Mouse (Mus musculus) neural tube, embryonic 10.5 days (tissue): ENCODE results near the gene Dlgap4.

ENCODE experiments used
- DNase-seq: peaks from one replicate; pipeline ENCODE4 v3.0.0-alpha.2; 2017; ENCODE audit warnings: low spot score; ENCODE audit errors: extremely low spot score

Dlgap4 gene

DNA sequence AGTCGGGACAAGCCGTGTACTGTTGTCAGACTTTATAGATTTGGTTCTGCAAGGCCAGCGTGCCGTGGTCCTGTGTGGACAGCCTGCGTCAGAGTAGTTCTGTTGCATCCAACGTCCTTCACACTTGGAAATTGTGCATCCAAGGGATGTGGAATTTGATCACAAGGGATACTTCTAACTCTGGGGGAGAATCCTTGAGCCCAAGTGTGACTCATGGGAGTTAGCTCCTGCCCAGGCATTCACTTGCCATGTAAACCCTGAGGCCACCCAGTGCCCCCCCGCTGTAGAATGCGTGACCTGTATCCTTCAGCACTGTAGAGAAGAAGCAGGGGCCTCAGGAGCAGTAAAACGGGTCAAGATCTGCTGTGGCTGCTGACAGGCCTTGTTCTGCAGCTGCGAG lies 44.7 kb downstream of the Dlgap4 start:
- DNase-seq, result no peak

GRCm38 (mm10) chr2:156658751-156659150 lies 45.2 kb downstream of the Dlgap4 start:
- no peak for DNase-seq

DNA sequence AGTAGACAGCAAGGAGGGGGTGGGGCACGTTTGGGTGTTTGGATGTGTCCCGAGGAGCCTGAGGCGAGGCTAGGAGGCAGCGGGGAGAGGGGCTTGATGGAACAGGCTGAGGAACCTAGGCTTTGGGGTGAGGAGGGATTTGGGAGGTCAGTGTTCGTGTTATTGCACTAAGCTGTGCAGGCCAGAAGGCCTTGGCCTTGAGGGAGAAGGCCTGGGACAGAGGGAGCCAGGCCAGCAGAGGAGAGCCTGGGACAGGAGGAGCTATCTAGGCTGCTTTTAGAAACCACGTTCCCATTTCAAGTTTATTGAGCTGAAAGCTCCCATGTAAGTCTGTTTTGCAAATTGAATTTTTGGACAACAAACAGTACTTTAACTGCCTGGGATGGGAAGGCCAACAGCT lies 46.5 kb downstream of the Dlgap4 start:
- DNase-seq, result no peak

DNA sequence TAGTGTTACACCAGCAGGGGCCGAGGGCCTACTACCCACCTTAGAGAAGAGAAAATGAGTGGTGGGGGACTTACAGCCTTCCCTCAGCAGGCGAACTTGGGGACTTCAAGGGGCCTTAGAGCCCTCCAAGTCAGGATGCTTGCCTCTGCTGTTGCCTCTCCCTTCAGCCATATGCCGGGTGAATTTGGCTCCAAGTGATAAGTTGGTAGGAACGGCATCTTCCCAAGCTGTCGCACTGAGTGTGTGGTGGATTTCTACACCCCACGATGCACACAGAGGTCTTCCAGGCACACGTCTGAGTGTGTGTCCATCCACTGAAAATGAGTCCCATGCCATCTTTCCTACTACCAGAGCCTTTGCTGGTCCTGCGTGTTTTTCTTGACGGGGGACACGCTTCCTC lies 49.7 kb downstream of the Dlgap4 start:
- no peak for DNase-seq

- no peak for DNase-seq
Measured at GRCm38 (mm10) chr2:156664407-156664806, 50.9 kb downstream of the Dlgap4 start.

GRCm38 (mm10) chr2:156664993-156665518 lies 51.6 kb downstream of the Dlgap4 start:
- no peak for DNase-seq

DNA sequence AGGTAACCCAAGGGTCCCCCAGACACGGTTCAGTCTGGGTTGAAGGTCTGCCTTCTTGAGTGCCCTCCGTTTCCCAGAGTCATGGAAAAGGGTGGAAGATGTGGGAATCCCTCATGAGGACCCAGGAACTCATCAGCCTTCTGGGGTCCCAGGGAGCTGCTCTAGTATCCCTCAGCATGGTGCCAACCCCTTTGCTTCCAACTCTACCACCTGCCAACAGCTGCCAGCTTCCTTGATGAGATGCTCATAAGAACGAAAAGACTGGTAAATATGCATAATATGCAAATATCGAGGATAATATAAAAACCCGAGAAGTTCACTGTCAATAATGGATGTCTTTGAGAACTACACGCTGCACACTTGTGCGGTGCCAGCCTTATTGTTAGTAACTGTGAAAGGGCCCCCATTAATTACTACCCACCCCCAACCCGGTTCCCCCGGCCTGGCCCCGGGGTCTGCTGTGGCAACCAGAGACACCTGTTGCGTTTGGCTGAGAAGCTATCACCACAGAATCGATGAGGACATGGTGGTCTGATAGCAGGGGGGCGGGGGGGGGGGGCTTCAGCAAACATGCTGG lies 52.2 kb downstream of the Dlgap4 start:
- no peak for DNase-seq

GRCm38 (mm10) chr2:156666231-156666630 lies 52.7 kb downstream of the Dlgap4 start:
- no peak for DNase-seq

DNA sequence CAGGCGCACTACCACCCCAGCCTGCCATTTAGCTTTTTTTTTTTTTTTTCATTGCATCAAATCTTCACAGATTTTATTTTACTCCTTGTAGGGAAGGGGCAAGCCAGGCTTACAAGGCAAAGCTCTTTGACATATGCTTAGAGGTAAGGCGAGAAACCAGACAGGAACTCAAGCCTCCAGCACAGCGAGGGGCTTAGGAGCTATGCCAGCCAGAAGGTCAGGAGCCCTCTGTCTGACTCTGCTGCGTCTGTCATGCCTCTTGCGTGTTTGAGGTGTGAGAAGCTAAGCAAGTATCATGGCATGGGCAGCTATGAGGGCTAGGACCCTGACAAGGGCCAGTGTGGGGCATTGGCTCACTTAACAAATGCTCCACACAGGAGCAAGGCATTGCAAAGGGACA lies 53.8 kb downstream of the Dlgap4 start:
- DNase-seq, result no peak

DNA sequence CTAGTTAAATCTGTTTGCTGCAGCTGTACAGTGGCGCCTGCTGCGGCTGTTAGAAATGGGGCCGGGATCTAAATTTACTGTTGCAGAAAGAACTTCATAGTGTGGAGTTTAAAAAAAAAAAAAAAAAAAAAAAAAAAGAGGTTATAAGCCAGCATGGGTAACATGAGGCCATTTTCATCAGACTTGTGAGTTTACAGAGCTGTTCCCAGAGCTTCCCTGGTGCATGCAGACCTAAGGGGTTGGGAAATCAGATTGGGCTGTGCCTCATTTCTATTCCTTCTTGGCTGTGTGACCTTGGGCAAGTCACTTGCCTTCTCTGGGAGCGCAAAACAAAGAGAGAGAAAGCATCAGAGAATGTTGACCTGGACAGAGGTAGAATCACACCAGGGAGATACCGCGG lies 55.1 kb downstream of the Dlgap4 start:
- DNase-seq, result no peak

GRCm38 (mm10) chr2:156673307-156673706 lies 59.8 kb downstream of the Dlgap4 start:
- DNase-seq, result no peak

DNA sequence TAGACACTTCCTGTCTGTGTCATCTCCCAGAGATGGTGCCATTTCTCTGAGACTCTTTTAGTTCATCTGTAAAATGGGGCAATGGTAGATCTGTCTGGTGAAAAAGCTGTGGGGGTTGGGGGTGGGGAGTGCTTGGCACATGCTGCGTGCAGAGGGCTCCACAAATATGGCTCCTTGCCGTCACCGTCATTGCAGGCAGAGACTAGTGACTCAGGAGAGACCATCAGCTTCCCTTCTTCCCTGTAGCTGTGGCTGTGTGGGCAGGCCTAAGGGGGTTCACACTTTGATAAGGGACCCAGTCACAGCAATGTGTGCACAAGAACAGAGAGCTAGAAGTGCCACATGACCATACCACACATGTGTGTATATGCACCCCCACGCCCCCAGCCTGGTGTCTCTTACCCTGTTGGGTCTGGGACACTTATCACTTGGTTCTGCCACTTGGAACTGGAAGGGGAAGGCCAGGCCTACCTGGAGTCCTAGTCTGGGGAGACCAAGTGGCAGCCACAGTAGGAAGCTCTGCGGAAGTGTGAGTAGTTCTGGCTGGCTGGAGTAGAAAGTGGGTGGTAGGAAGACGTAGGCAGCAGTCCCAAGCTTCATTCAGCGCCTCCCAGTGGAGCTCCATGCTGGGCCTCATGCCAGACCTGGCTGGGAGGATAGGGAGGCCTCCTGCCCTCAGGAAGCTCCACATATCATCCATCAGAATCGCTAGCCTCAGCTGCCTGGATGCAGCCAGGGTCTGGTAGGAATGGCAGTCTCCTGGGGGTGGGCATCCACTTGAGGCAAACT lies 60.6 kb downstream of the Dlgap4 start:
- no peak for DNase-seq

DNA sequence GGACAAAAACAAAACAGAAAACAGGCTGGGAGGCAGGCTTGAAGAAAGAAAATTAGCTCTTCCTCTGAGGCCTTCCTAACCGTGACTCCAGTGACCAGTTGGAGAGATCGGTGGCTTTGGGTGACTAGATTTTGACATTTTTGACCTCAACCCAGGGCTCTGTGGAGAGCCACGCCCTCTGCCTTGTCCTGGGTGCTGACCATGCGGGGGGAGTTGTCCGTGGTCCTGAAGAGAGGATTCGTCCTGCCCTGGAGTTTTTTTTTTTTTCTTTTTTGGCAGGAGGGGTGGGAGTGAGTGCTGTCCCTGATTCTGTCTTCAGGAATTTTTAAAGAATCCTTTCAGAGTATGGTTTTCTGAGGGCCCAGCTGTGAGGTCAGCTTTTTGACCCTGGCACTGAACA lies 63.4 kb downstream of the Dlgap4 start:
- DNase-seq, result peak; percentile 25

DNA sequence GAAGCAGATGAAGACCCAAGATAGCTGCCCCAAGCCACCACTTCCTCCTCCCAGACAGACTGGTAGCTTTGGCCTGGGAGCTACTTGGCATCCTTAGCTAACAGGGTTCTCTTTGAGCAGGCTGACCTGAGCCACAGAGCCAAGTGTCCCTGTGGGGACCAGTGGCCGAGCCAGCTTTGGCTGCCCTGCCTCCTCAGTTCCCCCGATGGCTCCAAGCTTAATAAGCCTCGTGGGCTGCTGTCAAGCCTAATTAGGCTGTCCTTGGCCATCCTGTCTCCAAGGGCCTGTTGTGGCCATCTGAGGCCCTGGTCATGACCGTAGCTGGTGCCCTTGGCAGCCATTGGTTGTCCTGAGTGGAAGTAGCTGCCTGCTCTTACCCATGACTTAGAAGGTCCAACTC lies 64.6 kb downstream of the Dlgap4 start:
- no peak for DNase-seq

- DNase-seq, result no peak
Measured at GRCm38 (mm10) chr2:156682965-156683364, 69.5 kb downstream of the Dlgap4 start.

DNA sequence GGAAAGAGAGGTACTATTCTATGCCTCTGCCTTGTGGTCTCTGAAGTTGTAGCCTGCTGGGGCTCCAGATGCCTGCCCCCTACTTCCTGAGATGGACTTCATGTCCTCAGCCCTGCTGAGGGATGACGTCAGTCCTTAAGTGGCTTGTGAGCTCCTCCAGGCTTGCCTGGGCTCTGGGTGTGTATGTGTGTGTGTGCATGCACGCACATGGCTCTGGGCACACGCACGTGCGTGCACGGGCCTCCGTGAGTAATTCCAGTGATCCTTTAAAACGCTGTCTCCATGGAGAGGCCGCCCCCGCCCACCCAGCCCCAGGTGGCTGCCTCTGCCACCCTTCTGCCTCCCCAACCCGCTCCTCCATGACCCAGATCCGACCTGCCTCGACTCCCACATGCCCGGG lies 72.5 kb downstream of the Dlgap4 start:
- DNase-seq, result no peak

GRCm38 (mm10) chr2:156686754-156687153 lies 73.2 kb downstream of the Dlgap4 start:
- no peak for DNase-seq

DNA sequence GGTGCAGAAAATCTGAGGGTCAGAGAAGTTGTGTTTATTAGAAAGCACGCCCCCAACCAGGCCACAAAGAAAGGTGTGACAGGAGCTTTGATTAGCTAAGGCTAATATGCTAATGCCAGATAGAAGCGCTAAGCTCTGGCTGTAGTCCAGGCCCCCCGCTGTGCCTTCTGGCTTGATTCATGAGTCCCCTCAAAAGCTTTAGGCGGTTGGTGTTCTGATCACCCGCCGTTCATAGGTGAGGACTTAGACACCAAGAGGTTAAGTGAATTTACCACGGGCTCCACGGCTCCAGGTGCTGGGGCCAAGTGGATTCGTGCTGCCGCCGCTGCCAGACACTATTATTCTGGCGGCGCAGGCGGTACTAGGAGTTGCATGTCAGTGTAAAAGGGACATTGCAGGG lies 75.1 kb downstream of the Dlgap4 start:
- no peak for DNase-seq

DNA sequence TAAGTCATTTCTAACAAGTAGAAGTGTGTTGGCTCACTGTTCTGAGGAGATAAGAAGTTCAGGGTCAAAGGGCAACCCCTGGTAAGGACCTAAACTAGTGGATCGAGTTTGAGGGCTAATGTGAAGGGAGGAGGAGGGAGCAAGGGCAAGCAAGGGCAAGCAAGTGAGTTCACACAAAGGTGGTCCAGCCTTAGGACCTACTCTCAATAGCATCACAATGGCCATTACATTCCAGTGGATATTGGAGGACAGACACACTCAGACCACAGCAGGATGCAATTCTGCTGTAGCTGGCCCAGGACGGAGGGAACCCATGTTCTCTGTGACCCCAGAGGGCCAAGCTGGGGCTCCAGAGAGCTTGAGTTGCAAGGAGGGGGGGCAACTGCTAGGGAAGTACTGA lies 77.3 kb downstream of the Dlgap4 start:
- no peak for DNase-seq

DNA sequence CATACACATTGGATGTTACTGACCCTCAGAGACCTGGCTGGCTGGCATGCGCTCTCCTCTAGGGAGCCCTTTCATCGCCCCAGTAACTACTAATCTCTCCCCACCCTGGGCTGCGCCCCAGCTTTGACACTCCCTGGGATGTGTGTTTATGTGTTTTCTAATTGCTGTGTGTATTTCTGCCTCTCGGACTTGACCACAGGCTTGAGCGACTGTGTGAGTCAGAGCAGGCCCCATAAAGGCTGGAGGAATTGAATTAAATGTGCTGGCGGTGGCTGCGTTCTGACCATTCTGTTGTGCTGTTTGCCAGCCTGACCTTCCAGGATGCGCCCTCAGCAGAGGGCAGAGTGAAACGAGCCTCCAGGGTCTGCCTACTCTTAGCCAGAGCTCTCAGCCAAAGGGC lies 78.2 kb downstream of the Dlgap4 start:
- no peak for DNase-seq

DNA sequence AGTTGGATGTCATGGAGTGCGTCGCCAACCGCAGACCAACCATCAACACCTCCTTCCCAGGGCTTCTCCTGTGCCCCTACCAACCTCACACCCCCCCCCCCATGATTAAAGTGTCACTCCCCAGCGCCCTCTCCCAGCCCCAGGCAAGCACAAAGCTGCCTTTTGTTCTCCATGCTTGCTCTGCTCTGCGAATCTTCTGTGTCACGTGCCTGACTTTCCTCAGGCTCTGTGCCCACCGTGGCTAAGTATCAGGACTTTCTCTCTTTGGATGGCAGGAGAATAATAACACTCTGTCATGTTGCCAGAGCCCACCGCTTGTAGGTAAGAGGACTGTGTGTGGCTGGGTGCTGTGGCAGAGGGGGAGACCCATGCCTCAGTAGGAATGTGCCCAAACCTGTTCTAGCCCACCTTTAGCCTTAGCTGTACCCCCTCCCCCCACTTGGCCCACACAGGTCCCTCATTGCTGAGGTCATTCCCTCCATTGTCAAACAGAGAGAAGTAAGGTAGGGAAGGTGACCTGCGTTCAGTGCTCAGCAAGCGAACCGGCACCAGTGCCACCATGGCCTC lies 79.8 kb downstream of the Dlgap4 start:
- no peak for DNase-seq

- no peak for DNase-seq
Measured at GRCm38 (mm10) chr2:156697261-156697660, 83.8 kb downstream of the Dlgap4 start.

DNA sequence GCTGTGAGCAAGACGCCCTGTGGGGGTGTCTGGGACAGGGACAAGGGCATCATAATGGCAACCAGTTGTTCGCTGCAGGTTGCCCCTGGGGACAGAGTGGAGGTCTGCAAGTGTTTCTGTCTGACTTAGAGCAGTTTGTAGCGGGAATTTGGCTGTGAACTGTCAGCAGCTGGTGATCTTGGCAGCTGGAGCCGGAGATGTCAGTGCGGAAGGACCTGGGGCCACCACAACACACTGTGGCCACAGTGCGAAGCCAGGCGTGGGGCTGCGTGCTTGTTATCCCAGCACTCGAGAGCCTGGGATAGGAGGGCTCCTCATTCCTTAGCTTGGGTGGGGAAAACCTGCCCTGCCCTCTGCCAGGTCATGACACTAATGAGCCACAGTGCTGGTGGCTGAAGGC lies 84.7 kb downstream of the Dlgap4 start:
- no peak for DNase-seq
